Mouse (Mus musculus): ENCODE data around the gene Ska2.

Ska2 gene

DNA sequence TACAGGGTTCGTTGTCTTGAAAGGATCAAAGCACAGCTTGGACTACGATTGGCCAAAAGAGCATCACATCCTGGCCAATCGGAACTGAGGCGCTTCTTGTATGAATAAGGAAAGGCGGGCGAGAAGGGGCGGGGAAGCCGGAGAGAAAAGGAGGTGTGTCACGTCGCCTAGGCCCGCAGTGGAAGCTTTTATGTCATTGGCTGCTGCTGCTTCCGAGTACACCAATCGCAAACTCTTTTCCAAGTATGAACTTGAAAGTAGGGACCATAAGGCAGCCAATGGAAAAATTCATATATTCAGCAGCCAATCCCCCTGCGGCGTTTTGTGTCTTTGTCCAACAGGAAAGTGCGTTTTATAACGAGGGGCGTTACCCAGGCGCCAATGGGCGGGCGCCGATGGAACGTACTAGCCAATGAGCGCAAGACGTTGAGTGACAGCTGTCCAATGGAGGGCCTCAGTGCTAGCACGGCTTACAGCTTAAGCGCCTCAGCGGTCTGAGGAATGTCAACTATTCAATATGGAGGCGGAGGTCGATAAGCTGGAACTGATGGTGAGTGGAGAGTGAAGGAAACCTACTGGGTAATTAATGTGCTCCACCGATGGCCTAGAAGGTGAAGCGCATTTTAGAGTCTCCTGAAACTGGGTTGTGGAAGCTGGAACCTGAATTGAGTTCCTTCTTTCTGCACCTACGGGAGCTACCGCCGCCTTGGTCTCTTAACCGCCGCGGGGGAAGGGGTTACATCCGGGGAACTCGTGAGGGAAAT is at the start of gene Ska2:
Ska2 (plus strand) TSS at position 480 of the 764 bp plus-strand sequence.
- peak; percentile 96 to 99 for DNase-seq

DNA sequence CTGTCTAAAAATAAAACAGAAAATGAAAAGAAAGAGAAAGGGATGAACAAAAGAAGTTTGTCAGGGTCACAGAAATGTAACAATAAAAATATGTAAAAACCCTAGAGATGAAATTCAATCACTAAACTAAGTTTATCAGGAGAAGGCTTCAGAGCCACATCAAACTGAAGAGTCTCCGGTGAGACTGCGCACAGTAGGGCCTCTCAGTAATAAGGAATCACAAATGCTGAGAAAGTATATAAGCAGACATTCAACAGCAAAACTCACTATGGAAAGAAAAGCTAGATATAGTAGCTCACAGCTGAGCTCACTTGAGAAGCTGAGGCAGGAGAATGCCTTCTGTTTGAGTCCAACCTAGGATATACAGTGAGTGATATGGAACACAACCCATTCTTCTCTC is 48.6 kb upstream of the Ska2 start:
- no peak for DNase-seq

DNA sequence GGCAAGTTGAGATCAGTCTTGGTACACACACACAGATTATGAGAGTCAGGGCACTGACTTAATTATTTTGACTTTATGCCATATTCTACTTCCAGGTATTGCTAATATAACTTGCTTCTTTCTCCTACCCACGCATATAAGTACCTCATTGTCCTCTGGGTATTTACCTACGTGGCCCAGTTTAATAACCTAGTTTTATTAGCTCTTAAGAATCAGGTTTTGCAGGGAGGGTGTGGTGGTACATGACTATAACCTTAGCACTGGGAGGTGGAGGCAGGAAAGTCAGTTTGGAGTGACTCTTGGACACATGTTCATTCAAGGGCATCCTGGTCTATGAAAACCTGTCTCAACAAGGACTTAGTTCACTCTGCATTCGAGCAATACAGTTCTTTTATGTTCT is 46.9 kb upstream of the Ska2 start:
- DNase-seq = no peak

DNA sequence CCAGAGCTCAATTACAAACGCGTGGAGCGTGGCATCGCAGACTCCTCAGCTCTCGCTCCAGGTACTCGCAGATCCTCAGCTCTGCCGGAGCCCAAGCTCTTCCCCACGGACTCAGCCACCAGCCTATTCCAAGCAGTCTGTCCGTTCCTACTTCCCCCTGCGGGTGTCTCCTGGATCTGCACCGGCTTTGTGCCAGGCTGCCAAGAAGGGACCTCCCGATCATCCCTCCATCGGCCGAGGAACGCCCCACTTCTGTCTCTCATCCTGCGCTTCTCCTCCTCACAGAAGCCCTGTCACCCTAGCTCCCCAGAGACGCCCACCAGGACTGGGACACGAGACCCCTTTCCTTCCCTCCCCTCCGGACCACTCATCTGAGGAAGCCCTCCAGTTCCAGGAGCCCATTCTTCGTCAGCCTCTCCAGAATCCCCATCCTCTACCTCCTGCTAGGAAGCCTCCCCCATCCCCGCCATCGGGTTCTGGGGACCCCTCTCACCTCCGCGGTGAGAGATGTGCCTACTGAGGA is 35.6 kb upstream of the Ska2 start:
- DNase-seq = peak; percentile 65 to 76

DNA sequence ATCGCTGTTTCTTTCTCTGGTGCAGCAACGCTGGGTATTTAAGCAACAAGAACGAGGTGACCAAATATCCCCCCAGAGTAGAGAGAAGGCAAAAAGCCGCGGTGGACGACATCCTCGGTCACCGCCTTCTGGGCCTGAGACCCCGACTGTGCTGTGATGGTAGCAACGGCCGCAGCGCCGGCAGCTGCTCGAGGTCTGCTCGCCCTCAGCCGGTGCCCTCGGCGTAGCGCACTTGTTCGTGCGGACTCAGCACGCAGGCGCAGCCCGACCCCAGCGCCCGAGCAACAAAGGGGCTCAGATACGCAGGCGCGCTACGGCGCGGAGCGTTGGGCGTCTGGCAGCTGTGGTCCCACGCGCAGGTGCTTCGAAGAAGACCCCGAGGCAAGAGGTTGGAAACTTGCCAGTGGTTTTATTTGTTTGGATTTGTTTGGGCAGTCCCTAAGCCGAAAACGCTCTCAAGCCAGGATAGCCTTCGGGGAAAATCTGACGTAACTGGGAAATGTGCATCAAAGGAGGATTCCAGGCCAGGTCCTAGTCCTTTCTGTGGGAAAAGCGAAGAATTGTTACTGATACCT is 35.1 kb upstream of the Ska2 start, which contains the start of gene Gdpd1:
Gdpd1 (minus strand) TSS at position 197 of the 575 bp plus-strand sequence.
- DNase-seq = peak; percentile 77 to 89

DNA sequence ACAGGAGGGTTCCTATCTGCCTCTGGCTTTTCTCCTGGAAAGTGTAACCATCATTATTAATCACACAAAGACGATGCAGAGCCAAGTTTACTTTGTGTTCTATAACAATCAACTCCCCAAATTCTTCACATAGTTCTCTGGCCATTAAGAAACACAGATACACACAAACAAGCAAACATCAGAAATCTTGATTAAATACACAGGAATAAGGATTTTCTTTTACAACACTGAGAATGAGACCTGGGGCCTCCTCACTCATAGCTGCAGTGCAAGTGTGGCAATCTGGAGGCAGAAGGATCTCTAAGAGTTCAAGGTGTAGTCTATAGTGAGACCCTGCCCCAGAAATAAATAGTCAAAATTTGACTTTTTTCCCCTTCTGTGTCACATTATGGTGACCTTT is 25.3 kb upstream of the Ska2 start:
- no peak for DNase-seq

DNA sequence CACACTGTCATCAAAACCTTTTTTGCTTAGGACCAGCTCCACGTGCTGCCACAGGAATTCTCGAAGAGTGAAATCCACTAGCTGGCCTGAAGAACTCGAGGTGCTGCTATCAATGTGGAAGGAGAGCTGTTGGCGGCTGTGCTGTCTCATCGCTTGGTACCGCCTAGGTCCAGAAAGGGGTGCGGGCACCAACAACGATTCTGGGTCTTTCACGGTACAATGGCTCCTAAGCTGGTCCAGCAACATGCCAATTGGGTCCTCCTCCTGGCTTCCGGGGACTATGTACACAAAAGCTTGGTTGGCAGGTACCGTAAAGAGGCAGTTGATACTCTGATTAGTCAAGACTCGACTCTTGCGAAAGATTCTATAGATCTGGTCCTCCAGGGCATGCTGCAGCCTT is 23.6 kb upstream of the Ska2 start:
- no peak for DNase-seq

DNA sequence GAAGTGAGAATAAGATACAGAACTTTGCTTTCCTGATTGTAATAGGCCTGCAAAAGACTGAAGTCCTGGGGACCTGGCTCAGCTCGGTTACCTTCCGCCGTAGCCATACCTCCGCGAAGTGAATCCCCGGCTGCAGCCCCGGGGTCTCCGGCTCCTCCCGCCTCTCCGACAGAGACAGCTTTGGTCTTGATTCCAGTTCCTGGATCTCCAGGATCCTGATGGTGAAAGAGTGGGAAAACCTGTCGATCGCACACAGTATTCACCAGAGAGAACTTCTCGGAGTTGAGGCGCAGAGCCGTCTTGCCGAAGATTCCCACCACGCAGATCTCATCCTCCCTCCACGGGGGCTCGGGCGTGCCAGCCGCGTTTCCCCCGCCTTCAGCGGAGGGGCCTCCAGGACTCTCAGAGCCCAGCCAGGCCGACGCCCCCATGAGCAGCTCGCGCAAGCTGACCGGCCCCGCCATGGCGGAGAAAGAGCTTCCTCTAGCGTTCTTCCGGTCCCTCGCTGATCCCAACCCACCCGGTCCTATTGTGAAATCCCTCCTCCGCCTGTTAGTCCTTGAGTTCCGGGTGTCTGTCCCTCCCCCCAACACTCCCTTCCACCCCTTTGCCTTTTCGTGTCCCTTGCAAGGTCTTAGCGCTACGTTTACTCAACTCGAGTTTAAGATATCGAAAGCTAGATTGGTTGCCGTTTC is 22.6 kb upstream of the Ska2 start, which contains the start of gene Smg8:
Smg8 (minus strand) TSS at position 485 of the 695 bp plus-strand sequence.
- DNase-seq = peak; percentile 89

DNA sequence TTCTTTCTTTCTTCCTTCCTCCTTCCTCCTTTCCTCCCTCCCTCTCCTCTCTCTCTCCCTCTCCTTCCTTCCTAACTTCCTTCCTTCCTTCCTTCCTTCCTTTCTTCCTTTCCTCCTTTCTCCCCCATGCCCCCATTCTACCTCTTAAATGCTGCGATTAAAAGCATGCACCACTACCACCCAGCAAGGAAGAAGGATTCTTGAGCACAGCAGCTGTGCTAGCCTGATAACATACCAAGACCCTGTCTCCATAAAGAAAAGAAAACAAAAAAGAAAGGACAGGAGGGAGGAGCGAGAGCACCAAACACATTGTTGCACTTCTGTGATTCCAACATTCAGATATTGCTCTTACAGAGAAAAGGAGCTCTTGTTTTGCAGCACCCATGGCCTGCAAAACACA is 21.9 kb upstream of the Ska2 start:
- DNase-seq = no peak

DNA sequence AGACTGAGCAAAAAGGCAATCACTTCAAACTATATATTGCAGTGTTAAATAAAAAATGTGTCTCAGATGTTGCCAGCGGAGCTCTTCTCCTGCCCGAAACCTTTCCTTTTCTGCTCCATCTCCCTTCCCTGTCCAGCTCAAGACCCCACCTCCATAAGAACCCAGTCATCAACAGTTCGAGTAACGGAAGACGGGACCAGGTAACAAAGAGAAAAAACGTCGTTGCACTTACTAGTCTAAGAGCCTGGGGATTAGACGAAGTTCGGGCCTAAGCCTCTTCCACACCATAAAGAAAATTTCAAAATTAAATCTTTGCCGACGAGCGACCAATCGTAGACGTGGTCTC is 652 bp upstream of the Ska2 start, which contains the start of gene Prr11:
Prr11 (minus strand) TSS at position 300 of the 346 bp plus-strand sequence.
- no peak for DNase-seq

DNA sequence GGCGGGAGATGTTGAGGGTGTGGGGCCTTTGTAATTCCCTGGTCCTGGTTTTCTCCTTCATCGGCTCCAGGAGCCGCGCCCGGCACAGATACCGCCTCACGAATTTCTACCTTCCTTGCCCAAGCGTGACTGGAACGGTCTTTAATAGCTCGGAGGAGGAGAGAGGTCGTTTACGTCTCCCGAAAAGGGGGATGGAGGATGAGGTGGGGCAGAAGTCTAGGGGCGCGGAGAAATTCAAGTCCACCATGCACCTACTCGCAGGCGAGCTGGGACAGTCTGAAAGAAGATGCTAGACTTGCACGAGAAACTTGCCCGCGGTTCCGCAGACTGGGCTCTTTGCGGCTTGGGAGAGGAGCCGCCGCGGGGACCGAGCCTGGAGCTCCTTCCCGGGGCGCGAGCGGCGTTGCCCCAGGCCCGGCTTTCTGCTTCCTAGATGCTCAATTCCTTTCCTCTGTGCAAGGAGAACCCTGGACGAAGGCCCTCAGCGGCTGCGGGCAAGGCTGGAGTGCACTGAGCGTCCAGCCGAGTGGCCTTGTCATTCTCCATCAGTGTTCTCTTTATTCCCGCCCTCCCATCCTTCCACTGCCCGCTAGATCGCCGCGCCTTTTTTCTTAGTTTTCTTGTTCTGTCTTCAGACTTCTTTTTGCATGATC is 611 bp downstream of the Ska2 start:
- DNase-seq = peak in 1 of 2 experiments; percentile 38

DNA sequence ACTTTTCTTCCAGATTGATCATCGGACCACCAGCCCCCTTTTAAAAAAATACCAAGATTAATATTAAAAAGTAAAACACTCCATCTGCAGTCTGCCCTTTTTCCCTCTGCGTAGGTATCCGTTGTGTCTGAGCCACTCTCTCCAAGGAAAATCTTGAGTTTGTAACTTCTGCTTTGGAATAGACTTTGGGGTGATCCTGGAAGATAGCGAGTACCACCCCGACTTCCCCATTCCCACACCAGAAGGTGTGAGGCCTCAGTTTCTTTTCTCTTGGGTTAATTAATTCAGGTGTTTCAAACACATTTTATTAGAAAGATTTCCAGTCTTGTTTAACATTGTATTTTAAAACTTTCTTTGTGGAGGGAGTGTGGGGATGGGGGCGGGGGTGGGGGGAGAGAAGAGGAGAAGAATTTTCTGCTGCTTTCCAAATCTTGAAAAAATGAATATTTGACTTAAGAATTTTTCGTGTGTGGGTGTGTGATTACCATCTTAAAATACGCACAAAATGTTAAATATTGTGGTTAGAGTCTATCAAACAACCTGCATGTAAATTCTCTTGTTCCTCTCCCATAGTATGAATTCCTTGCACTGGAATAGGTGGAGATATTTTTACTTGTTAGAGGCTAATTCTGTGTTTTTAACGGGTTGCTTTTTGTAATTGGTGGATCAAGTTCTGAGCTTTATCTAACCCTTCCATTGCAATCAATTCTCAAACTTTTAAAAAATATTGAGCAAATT is 1.3 kb downstream of the Ska2 start:
- DNase-seq = no peak

DNA sequence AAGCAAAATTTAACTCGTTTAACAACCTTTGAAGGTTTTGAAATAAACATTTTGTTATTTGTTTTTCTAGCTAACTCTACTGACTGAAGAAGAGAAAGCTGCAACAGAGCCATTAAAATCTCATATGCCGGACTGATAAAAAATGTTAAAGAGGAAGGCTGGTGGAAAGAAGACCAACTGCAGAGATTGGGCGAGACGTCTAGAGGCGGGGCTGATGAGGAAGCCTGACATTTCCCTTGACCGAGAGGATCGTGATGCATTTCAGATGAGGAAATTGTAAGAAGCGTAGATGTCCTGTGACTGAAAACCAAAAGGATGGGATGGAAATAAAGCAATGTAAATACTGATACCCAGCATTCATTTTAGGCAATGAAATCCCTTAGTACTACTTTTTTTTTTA is 12.8 kb downstream of the Ska2 start:
- no peak for DNase-seq

DNA sequence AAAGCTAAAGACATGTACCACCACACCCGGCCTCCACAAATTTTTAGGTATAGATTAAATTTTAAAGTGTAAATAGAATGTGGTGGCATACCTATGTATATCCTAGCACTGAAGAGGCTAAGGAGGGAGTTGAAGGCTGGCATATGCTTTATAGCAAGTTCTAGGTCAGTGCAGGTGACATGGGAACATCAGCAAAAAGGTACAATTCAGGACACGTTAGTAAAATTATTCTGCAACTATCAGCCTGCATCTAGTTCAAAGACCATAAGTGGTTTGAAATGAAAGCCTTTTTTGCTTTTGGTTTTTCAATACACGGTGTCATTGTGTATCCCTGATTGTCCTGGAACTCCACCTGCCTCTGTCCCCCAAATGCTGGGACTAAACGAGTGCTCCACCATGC is 16.5 kb downstream of the Ska2 start:
- DNase-seq = no peak

DNA sequence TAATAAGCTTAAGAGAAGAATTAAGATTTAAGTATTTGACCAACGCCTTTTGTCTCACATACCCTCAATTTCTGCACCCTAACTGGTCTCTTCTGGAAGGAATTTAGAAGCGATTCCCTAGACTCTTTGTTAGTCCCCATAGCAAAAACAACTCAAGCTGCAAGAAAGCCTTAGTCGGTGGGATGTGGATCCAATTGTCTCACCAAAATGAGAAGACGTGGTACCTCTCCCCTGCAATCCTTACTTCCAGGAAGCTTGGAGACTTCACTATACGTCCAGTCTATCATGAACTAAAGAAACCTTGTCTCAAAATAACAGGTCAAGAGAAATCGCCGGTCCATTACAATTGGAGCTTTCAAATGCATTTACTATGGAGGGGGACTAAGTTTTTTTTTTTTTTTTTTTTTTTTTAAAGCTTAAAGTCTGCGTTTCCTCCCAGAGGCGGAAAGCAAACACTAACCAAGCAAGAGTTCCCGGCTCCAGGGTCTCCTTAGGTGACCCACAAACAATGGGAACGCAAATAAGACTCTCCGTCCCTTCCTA is 17.3 kb downstream of the Ska2 start:
- DNase-seq = no peak

DNA sequence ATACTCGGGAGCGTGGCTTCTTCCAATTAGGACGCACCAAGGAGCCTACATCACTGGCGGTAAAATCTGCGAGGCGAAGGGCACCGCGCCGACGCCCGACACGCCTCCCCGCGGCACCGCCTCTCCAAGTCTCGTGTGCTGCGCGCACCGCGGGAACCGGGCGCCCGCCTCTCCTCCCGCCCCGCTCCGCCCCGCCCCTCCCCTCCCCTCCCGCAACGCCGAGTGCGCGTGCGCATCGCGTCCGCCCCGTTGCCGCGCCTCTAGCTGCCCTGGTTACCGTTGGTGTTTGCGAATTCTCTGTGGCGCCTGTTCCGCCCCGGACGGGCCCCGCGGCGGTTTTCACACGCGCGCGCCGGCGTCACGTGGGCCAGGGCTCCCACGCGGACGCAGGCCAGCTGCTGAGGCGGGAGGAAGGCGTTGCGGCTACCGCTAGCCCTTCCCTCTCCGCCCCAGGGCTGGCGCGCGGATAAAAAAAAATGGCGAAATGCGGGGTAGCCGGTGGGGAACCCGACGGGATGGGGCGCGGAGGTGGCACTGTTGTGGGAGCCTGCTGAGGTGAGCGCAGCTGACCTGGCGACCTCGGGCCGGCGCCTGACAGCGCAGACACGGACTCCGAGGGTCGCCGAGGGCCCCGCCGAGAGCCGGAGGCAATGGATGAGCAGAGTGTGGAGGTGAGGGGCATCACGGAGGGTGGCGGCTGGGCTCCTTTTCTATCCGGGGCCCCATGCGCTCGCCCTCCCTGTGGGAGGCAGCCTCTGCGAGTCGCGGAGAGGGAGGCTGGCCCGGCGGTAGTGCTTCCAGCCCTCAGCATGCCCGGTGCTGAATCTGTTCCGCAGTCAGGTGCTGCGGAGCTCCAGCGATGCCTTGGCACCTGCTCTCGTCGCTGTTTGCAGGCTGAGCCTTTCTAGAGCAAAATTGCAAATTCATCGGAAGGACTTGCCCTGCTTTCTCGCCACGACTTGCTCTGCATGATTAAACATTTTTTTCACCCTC is 18.1 kb downstream of the Ska2 start, which contains the start of gene Trim37:
Trim37 (plus strand) TSS at position 254 of the 993 bp plus-strand sequence.
- peak; percentile 86 to 91 for DNase-seq

DNA sequence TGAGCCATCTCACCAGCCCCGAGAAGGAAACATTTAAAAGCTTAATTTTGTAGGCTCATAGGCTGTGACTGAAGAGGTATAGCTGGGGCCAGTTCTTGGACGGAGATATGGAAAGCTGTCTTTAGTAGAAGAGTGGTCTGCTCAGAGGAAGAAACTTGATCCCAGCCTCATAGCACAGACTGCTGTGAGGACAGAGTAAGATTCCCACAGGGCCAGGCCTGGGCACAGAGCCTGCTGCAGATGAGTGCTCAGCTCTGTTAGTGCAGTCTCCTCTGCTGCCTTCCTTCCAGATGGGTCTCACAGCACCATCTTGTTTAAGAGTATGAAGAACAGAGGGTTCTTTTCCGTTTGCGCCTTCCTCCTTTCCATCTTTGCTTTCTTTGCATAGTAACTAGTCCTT is 27.2 kb downstream of the Ska2 start:
- no peak for DNase-seq

DNA sequence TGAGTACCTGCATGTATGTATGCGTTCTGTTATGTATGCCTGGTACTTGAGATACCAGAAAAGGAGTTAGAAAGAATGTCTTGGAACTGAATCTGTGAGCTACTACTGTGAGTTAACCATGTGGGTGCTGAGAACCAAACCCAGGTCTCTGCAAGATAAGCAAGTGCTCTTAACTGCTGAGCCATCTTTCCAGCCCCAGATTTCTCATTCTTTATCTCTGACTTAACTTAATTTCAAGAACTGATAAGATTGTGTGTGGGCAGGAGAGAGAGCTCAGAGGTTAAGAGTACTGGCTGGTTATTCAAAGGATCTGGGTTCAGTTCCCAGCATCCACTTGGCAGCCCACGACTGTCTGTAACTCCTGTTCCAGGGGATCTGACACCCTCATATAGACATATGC is 49.0 kb downstream of the Ska2 start:
- no peak for DNase-seq

DNA sequence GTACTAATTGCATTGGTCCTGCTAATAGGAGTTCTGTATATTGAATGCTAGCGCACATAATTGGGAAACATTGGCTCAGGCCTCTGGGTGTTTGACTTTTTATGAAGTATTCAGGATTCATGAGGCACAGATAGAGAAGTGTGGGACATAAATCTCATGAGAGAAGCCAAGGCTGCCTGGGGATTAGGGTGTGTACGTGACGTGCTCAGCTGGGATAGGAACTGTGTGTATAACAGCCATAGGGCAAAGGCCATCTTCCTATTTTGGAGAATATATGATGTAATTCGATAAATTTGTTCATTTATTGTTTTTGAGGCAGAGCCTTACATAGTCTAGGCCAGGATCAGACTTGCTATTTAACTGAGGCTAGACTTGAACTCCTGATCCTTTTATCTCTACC is 53.7 kb downstream of the Ska2 start:
- DNase-seq = no peak

DNA sequence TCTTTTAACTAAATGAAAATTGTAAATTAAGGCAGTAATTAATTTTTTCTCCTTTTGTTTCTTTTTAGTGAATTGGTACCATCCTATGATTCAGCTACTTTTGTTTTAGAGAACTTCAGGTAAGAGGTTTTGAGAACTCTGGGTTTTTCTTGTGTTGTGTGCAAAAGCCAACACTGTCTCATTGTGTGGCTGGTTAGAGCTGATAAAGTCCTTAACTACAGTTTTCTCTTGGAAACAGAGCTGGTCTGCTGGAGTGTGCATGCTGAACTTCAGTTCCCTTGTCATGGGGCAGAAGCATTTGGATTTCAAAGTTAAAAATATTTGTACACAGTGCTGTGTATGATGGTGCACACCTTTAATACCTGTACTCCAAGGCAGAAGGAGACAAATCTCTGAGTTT is 54.7 kb downstream of the Ska2 start:
- DNase-seq = no peak

DNA sequence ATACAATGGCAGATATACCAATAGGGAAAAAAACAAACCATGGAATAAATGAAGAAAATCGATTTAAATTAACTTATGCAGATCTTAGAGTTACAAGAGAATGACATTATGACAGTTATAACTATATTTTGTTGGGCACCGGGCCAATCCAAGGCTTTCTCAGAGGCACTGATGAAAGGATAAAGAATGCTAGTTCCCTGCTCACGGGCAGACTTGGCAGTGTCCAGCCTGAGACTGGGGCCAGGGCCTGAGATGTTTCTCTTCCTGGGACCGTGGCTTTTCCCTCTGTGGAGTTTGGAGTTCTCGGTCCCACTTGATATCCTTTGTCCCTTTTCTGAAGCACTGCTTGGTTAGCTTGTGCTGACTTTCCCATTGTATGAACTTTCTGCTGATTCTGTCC is 64.6 kb downstream of the Ska2 start:
- no peak for DNase-seq

Measured in kidney, postnatal 36 days (tissue).